Mouse (Mus musculus): ENCODE measurements around the gene Lrat.

- TF ChIP-seq CTCF (IDR thresholded peaks at IDR 0.05; ENCODE audit: control insufficient read depth, insufficient read depth, insufficient replicate concordance, low read depth, low read length): no peak
- TF ChIP-seq POLR2A (IDR thresholded peaks at IDR 0.05; ENCODE audit: control insufficient read depth, low read depth, low read length): no peak; the same call in 1 of the 2 replicates
Observed at GRCm38 (mm10) chr3:82903613-82904205, at the start of gene Lrat.

Data from testis, adult 2 months (tissue).